Mouse (Mus musculus): Measurements from ENCODE around the gene Lrp10. TPM values are rescaled to one million over a fixed set of nuclear protein-coding genes. Genes with fewer than 3 reads are reported as not detected.

Gene Lrp10
- total RNA-seq (2023): 157 TPM

DNA sequence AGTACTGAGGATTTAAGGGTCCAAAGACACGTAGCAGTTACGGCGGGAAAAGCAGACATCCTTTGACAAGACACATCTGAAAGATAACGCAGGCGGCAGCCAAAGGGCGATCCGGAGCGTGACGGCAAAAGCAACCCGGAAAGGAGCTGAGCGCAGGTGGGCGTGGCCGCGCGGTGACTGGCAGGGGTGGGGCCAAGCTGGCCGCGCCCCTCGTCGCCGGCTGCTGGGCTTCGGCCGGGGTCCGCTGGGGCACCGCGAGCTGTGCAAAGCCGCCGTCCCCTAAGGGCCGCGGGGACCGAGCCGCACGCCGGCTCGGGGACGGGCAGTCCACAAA, at the start of gene Lrp10:
Gene Lrp10, plus strand, starts transcription at position 179 of the 334 bp plus-strand sequence.

DNA sequence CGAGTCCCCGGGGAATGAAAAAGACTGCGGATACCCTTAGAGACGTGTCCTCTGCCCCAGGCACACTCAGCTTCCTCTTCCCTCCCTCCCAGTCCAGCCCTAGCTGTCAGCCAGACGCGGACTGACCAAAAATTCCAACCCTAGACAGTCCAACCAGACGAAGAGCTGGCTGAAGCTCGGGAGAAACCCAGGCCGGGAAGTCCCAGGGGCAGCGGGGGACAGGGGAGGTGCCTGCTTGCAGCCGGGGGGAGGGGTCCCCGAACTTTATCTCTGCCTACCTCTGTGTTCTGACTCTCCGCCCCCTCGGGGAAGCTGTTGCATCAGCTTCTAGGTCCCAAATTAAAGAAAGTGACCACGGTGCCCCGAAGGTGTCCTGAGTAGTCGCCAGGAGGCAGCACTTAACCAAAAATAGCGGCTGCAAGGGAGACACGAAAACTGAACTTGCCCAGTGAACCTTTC, 46.3 kb upstream of the Lrp10 start, which contains the start of gene Slc7a7:
Gene Slc7a7, minus strand, starts transcription at position 158 of the 459 bp plus-strand sequence.

GRCm38 (mm10) chr14:54426689-54427398, 37.1 kb upstream of the Lrp10 start, which contains the start of gene Mrpl52:
TSS of gene Mrpl52 (plus strand) at chr14:54426909.

GRCm38 (mm10) chr14:54431334-54432077, 32.4 kb upstream of the Lrp10 start, which contains the start of gene Mmp14:
TSS of gene Mmp14 (plus strand) at chr14:54431612.

DNA sequence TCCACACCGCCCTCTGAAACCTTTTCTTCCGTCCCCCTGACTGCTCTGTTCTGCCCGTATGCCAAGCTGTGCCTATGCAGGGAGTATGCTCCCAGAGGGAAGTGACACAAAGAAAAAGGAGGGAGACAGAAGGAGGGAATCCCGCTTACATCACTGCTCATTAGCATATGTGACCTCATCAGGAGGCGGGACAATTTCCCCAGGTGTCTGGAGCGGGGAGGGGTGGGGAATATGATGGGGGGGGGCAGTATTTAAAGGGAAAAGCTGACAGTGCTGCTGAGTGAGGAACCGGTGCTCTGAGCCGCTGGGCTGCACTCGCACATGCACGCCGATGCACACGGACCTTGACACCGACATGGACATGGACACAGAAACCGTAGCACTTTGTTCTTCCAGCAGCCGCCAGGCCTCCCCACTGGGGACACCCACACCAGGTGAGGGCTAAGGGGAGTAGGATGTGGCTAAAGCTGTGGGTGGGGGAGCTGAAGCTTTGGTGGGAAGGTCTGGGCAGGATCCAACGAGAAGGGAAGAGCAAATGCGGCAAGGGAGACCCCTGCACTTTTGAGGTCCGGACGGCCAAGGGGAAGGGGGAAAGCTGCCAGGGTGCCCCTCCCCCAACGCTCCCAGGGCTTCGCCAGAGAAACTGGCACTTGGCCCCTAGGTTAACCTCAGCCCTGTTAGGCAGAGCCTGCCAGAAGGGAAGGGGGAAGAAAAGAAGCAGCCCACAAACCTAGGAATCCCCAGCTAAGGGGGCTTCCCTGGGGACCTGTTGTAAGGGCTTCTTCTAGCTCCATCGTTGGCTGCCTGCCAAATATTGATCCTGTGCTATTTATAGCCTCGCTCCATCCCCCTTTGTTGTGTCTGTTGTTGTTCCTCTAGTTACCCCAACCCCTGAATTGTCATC, 12.3 kb downstream of the Lrp10 start, which contains the start of gene Rem2:
Gene Rem2, plus strand, starts transcription at position 160 of the 904 bp plus-strand sequence.

Other genes starting within 250 kb of the Lrp10 start
- 148 TPM for gene Dad1, start 210.0 kb upstream of the Lrp10 start, total RNA-seq (2023)
- 7.9 TPM for gene Abhd4, start 209.9 kb upstream of the Lrp10 start, total RNA-seq (2023)
- not detected for gene Olfr49, start 179.2 kb upstream of the Lrp10 start, total RNA-seq (2023)
- 79.1 TPM for gene Oxa1l, start 103.3 kb upstream of the Lrp10 start, total RNA-seq (2023)
- gene Slc7a7, start 46.4 kb upstream of the Lrp10 start, total RNA-seq (2023): 1.2 TPM
- 71.9 TPM for gene Mrpl52, start 37.2 kb upstream of the Lrp10 start, total RNA-seq (2023)
- gene Mmp14, start 32.5 kb upstream of the Lrp10 start, total RNA-seq (2023): 2.3 TPM
- not detected for gene Rem2, start 12.0 kb downstream of the Lrp10 start, total RNA-seq (2023)
- 33.7 TPM for gene Prmt5, start 53.4 kb downstream of the Lrp10 start, total RNA-seq (2023)
- 14.4 TPM for gene Haus4, start 90.5 kb downstream of the Lrp10 start, total RNA-seq (2023)
- 0.27 TPM for gene Ajuba, start 113.4 kb downstream of the Lrp10 start, total RNA-seq (2023)
- gene 4931414P19Rik, start 141.9 kb downstream of the Lrp10 start, total RNA-seq (2023): 9.3 TPM
- 53.8 TPM for gene Psmb5, start 153.9 kb downstream of the Lrp10 start, total RNA-seq (2023)
- not detected for gene Psmb11, start 157.3 kb downstream of the Lrp10 start, total RNA-seq (2023)
- gene Gm17606, start 176.8 kb downstream of the Lrp10 start, total RNA-seq (2023): not detected
- 12.8 TPM for gene Cdh24, start 177.2 kb downstream of the Lrp10 start, total RNA-seq (2023)
- gene 1700123O20Rik, start 222.1 kb downstream of the Lrp10 start, total RNA-seq (2023): 30.0 TPM
- gene Acin1, start 222.8 kb downstream of the Lrp10 start, total RNA-seq (2023): 585 TPM
- not detected for gene Gm29776, start 234.7 kb downstream of the Lrp10 start, total RNA-seq (2023)
- not detected for gene Cebpe, start 248.0 kb downstream of the Lrp10 start, total RNA-seq (2023)